Mouse (Mus musculus) erythroid progenitor cell, adult 5-6 weeks (primary cell): ENCODE measurements around the gene Atcay. TPM values are rescaled to one million over a fixed set of nuclear protein-coding genes. Genes with fewer than 3 reads are reported as not detected.
"Not testable (repeated sequence)": the region's sequence is repeated elsewhere in the genome, so short reads cannot be mapped to it uniquely, and the experiment has no call there.

Experiments used
- ATAC-seq: replicated peaks from 2 replicates; pipeline ENCODE4 v1.8.0; 2016; ENCODE audit warnings: moderate number of reproducible peaks, mild to moderate bottlenecking, moderate TSS enrichment, inconsistent platforms; ENCODE audit not compliant: poor library complexity, low FRiP score, severe bottlenecking
- total RNA-seq, 2 experiments: library from RNA; stranded (forward) in 1 of 2; stranded (reverse) in 1 of 2; fragments of 150-400 nt in 1 of 2; fragments of 186-747, 209-891 nt in 1 of 2; gene quantifications; 2 replicates each; pipeline versions ENCODE4 v1.2.3 to v1.2.4; 2015 to 2017; ENCODE audit warnings: low replicate concordance in 2 of 2

Gene Atcay
- total RNA-seq, 2 experiments from 2014 or later = 8.3 TPM; not detected in 1

- ATAC-seq = peak; percentile 93
These were observed 48.0 kb downstream of the Atcay start, which contains the start of gene Dapk3 for GRCm38 (mm10) chr10:81182336-81183333. TSS of gene Dapk3 (plus strand) at chr10:81183005.

- not testable (repeated sequence) for ATAC-seq
These were observed 48.8 kb downstream of the Atcay start for GRCm38 (mm10) chr10:81181860-81182259.

GRCm38 (mm10) chr10:81180946-81181345 is 49.7 kb downstream of the Atcay start:
- no peak for ATAC-seq

GRCm38 (mm10) chr10:81179451-81180342 is 50.9 kb downstream of the Atcay start:
- no peak for ATAC-seq

GRCm38 (mm10) chr10:81178927-81179326 is 51.7 kb downstream of the Atcay start:
- ATAC-seq = no peak

- ATAC-seq = no peak
These were observed 52.5 kb downstream of the Atcay start for GRCm38 (mm10) chr10:81177958-81178712.

- ATAC-seq = no peak
These were observed 53.1 kb downstream of the Atcay start for GRCm38 (mm10) chr10:81177491-81177925.

- ATAC-seq = peak; percentile 78
These were observed 54.0 kb downstream of the Atcay start, which contains the start of gene Eef2 for GRCm38 (mm10) chr10:81176466-81177271. TSS of gene Eef2 (plus strand) at chr10:81176631.

- ATAC-seq = no peak
These were observed 54.6 kb downstream of the Atcay start for GRCm38 (mm10) chr10:81175936-81176465.

GRCm38 (mm10) chr10:81175345-81175701 is 55.3 kb downstream of the Atcay start:
- not testable (repeated sequence) for ATAC-seq

GRCm38 (mm10) chr10:81174617-81175344 is 55.9 kb downstream of the Atcay start:
- peak; percentile 66 for ATAC-seq

GRCm38 (mm10) chr10:81173132-81173531 is 57.5 kb downstream of the Atcay start:
- peak; percentile 45 for ATAC-seq

- not testable (repeated sequence) for ATAC-seq
These were observed 61.2 kb downstream of the Atcay start for GRCm38 (mm10) chr10:81169411-81169900.

- ATAC-seq = peak; percentile 58
These were observed 62.0 kb downstream of the Atcay start for GRCm38 (mm10) chr10:81168521-81169244.

GRCm38 (mm10) chr10:81168087-81168431 is 62.6 kb downstream of the Atcay start:
- ATAC-seq = peak; percentile 44

GRCm38 (mm10) chr10:81167200-81168086 is 63.2 kb downstream of the Atcay start, which contains the start of gene Pias4:
TSS of gene Pias4 (minus strand) at chr10:81167923.
- peak; percentile 93 for ATAC-seq
